Mouse (Mus musculus) forebrain, postnatal 0 days (tissue): Measurements from ENCODE around the gene Zfp398. TPM values are rescaled to one million over a fixed set of nuclear protein-coding genes. Genes with fewer than 3 reads are reported as not detected.

ENCODE experiments used
- ATAC-seq: fragments of 200-750 bp; cut with Nextera tagmentation; 2 replicates; pipeline ENCODE4 v1.8.0; 2017; ENCODE audit warnings: mild to moderate bottlenecking, moderate library complexity
- DNase-seq: peaks from one replicate; pipeline ENCODE4 v3.0.0-alpha.2; 2015
- H3K27ac ChIP-seq: fragments of 300-500 bp; sonication (generic); 2 replicates; pipeline ENCODE4 v1.5.1; 2014; ENCODE audit warnings: low read depth, mild to moderate bottlenecking, antibody characterized with exemption, low read length, moderate library complexity, mixed read lengths
- H3K27me3 ChIP-seq: fragments of 300-500 bp; sonication (generic); 2 replicates; pipeline ENCODE4 v1.6.1; 2014; ENCODE audit warnings: mild to moderate bottlenecking, low read length, mixed read lengths; ENCODE audit not compliant: insufficient read depth
- H3K36me3 ChIP-seq: fragments of 300-500 bp; sonication (generic); 2 replicates; pipeline ENCODE4 v1.6.1; 2014; ENCODE audit warnings: mild to moderate bottlenecking, moderate library complexity; ENCODE audit not compliant: insufficient read depth
- H3K4me1 ChIP-seq: fragments of 300-500 bp; sonication (generic); 2 replicates; pipeline ENCODE4 v1.6.1; 2014; ENCODE audit warnings: antibody characterized with exemption; ENCODE audit not compliant: insufficient read depth
- H3K4me2 ChIP-seq: fragments of 300-500 bp; sonication (generic); 2 replicates; pipeline ENCODE4 v1.6.1; 2014; ENCODE audit warnings: low read depth, mild to moderate bottlenecking, moderate library complexity
- H3K4me3 ChIP-seq: fragments of 300-500 bp; sonication (generic); 2 replicates; pipeline ENCODE4 v1.5.1; 2014; ENCODE audit warnings: low read depth, low read length, mixed read lengths
- H3K9ac ChIP-seq: fragments of 300-500 bp; sonication (generic); 2 replicates; pipeline ENCODE4 v1.6.1; 2014; ENCODE audit warnings: mild to moderate bottlenecking
- H3K9me3 ChIP-seq: fragments of 300-500 bp; sonication (generic); 2 replicates; pipeline ENCODE4 v1.6.1; 2016; ENCODE audit warnings: low read length
- CTCF ChIP-seq: sonication (generic); IDR thresholded peaks from 2 replicates; pipeline ENCODE4 v1.5.1; 2016; ENCODE audit warnings: antibody characterized with exemption, control low read depth, low read depth
- WGBS: fragments of 180-500 bp; shearing (Covaris S2); extraction: QIAGEN DNeasy Blood & Tissue Kit; methylation state at CpG from one replicate; pipeline ENCODE4 v1.1.7; 2014; 5-methylcytosine and 5-hydroxymethylcytosine counted together
- polyA plus RNA-seq: library from polyadenylated mRNA; unstranded; fragments of >200 nt; fragmentation: Nextera tagmentation; extraction: Ambion mirVana; gene quantifications from 2 replicates; pipeline ENCODE4 v1.2.1, GENCODE M21; 2015
- total RNA-seq: library from RNA; depleted of rRNA; stranded (reverse); fragments of >200 nt; gene quantifications from 2 replicates; pipeline ENCODE4 v1.2.3, GENCODE M21; 2014

Zfp398 gene
- total and polyA plus RNA-seq, 2 experiments from 2014 or later: 11.1 to 28.2 TPM

DNA sequence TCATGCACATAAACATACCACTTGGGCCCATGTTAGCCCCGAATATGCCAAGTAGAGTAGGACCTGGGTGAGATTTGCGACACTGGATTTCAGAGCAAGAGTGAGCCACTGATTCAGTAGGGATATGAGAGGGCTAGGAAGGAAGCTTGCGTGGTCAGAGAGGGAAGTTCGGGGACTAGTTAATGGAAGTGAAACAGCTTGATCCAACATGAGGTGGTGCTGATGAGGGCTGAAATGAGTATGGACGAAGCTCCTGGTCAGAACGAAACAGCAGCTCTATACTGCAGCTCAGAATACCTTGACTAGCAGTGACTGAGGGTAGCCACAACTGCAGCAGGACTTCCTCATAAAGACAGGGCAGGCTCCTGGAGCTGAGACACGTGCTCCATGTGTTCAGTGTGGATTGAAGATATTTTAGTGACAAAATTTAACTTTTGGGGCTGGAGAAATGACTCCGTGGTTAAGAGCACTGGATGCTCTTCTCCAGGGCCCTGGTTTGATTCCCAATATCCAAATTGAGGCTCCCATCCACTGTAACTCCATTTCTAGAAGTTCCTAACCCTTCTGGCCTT is 53.4 kb downstream of the Zfp398 start:
- no peak for ATAC-seq
- H3K4me2 ChIP-seq: no peak overlapping the region
- H3K9ac ChIP-seq: no peak overlapping the region

DNA sequence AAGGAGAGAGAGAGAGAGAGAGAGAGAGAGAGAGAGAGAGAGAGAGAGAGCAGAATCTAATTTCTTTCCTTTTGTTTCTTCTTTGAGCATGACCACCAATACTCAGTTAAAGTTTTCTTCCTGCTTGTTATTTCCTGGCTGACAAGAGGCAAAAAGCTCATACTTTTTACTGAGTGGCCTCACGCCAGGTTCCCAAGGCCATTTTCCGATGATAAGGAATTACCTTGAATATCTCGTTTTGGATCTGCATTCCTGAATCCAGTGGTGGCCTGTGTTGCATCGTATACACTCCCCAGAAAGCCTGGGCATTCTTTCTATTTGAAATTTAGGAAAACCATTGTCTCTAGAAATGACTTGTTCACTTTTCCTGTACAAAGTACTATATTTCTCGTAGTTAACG is 64.0 kb downstream of the Zfp398 start:
- Histone ChIP-seq H3K4me2 (no peak overlapping the region), H3K4me1 (no peaks in the 10 kb centered on the region), H3K27ac (no peak overlapping the region), H3K9ac (no peak overlapping the region), H3K36me3 (peaks cover 57% of the 10 kb centered on the region), H3K27me3 (no peaks in the 10 kb centered on the region), H3K9me3 (no peaks in the 10 kb centered on the region), H3K4me3 (no peak overlapping the region)
- DNase-seq: no peak
- no peak for ATAC-seq
- 95% methylated on average over 6 of the region's 6 CpGs for WGBS
- no peak for TF ChIP-seq CTCF

More for the DNA sequence above, 53.4 kb downstream of the Zfp398 start:
- no peaks in the 10 kb centered on the region for H3K9me3 ChIP-seq
- DNase-seq: no peak
- TF ChIP-seq CTCF: no peak
- peaks cover 73% of the 10 kb centered on the region for H3K36me3 ChIP-seq
- H3K27me3 ChIP-seq: no peaks in the 10 kb centered on the region
- no peaks in the 10 kb centered on the region for H3K4me1 ChIP-seq
- H3K4me3 ChIP-seq: no peak overlapping the region
- WGBS: 89% methylated on average over 8 of the region's 8 CpGs
- no peak overlapping the region for H3K27ac ChIP-seq

DNA sequence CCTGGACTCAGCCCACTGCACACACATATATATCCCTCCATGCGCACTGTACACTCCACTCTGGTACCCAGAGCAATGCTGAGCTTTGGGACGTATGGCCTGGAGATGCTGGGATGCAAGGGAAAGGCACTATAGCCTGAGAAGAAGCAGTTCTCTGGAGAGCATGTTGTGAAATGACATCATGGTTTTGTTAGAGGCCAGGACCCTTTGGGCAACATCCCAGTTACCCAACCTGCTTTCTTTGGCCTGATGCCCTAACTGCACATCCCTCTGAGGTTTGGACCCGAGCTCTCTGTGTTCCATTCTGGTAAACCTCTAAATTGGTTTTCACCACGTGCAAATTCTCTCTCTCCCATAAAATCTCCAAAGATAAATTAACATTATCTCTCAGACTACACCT is 68.1 kb downstream of the Zfp398 start:
- Histone ChIP-seq H3K27me3 (no peaks in the 10 kb centered on the region), H3K27ac (no peak overlapping the region), H3K36me3 (peaks cover 81% of the 10 kb centered on the region), H3K9ac (no peak overlapping the region), H3K4me3 (no peak overlapping the region), H3K4me2 (no peak overlapping the region), H3K4me1 (no peaks in the 10 kb centered on the region), H3K9me3 (no peaks in the 10 kb centered on the region)
- DNase-seq: no peak
- TF ChIP-seq CTCF: no peak
- ATAC-seq: no peak
- WGBS: 69% methylated on average over 4 of the region's 4 CpGs

DNA sequence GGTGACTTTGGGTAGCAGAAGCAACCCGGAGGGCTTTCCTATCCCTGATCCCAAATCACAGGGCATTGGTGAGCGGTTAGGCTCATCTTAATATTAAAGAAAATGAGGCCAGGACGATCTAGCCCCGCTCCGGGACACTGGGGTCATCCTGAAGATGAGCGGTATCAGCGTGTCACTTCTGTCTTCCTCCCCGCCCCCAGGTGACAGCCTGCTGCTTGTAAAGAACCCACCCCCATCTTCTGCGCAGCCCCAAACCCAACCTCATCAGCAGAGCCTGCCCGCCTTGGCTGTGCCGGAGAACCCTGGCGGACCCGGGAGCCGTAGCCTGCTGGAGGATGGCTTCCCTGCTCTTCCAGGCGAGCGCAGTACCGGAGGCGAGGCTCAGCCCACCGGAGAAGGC is 68.9 kb downstream of the Zfp398 start:
- H3K36me3 ChIP-seq: peaks cover 74% of the 10 kb centered on the region
- DNase-seq: no peak

DNA sequence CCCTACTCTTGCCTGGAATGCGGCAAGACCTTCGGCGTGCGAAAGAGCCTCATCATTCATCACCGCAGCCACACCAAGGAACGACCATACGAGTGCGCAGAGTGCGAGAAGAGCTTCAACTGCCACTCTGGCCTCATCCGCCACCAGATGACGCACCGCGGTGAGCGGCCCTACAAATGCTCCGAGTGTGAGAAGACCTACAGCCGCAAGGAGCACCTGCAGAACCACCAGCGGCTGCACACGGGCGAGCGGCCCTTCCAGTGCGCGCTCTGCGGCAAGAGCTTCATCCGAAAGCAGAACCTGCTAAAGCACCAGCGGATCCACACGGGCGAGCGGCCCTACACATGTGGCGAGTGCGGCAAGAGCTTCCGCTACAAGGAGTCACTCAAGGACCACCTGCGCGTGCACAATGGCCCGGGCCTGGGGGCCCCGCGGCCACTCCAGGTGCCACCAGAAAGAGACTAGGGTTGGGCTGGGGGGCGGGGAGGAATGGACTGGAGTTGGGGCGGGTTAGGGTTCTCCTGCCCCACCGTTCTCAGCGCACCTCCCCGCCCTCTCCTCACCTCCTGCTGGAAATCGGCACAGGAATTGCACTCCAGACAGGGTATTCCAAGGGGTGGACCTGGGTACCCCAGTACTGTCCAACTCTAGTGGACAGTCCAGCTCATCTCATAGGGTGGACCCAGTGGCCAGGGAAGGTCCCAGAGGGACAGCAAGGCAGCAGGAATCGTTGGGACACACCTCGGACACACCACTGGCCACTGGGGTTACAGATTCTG is 69.6 kb downstream of the Zfp398 start:
- Histone ChIP-seq H3K27me3 (no peaks in the 10 kb centered on the region), H3K27ac (no peak overlapping the region), H3K4me3 (no peak overlapping the region), H3K4me1 (no peaks in the 10 kb centered on the region), H3K9ac (no peak overlapping the region), H3K9me3 (no peaks in the 10 kb centered on the region), H3K36me3 (peaks cover 66% of the 10 kb centered on the region), H3K4me2 (no peak overlapping the region)
- WGBS: 55% methylated on average over 44 of the region's 44 CpGs
- TF ChIP-seq CTCF: no peak
- peak; percentile 6 for DNase-seq
- ATAC-seq: peak; percentile 15; the same call in 1 of the 2 replicates

More for the DNA sequence above, 68.9 kb downstream of the Zfp398 start:
- peak; percentile 34; the same call in 1 of the 2 replicates for ATAC-seq
- WGBS: 53% methylated on average over 19 of the region's 19 CpGs
- H3K9ac ChIP-seq: no peak overlapping the region
- no peak overlapping the region for H3K4me2 ChIP-seq
- TF ChIP-seq CTCF: no peak
- H3K9me3 ChIP-seq: no peaks in the 10 kb centered on the region
- H3K4me3 ChIP-seq: no peak overlapping the region
- no peaks in the 10 kb centered on the region for H3K4me1 ChIP-seq
- H3K27me3 ChIP-seq: no peaks in the 10 kb centered on the region
- H3K27ac ChIP-seq: no peak overlapping the region

DNA sequence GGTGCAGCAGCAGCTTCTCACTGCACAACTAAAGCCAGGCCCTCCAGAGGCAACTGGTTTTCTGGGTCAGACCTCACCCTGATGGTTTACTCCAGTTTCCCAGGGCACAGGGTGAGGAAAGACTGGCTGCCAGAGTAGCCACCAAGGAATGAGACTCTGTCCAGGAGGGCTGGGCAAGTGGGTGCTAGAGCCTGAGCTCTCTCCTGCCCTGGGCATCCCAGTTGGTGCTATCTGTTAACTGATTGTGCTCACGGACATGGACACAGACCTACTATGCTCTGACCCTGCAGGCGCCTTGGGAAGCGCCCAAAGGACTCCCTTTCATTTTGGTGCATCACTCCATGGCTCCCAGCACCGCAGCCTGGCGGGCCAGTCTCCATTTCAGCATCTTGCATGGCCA is 70.9 kb downstream of the Zfp398 start:
- no peak overlapping the region for H3K4me2 ChIP-seq
- no peak overlapping the region for H3K9ac ChIP-seq
- H3K9me3 ChIP-seq: no peaks in the 10 kb centered on the region
- H3K27me3 ChIP-seq: no peaks in the 10 kb centered on the region
- H3K27ac ChIP-seq: no peak overlapping the region
- DNase-seq (no peak), ATAC-seq (no peak)
- H3K4me3 ChIP-seq: no peak overlapping the region
- WGBS: 98% methylated on average over 5 of the region's 5 CpGs
- H3K36me3 ChIP-seq: peaks cover 54% of the 10 kb centered on the region
- no peaks in the 10 kb centered on the region for H3K4me1 ChIP-seq
- no peak for TF ChIP-seq CTCF

DNA sequence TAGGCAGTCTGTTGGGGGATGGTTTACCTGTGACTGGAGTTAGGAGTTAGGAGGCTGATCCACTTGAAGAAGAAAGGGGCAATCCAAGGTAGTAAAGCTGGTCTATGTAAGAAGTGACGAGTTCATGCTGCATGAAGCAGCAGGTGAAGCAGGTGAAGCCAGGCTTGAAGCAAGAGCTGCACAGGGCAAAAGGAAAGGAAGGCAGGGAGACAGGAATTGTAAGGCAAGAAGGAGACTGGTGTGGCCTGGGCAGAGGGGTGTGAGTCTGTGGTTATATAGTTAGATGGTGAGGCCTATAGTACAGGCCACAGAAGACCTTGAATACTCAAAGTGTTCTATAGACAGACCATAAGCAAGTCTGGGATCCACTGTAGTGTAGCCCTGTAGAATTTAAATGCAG is 73.5 kb downstream of the Zfp398 start:
- Histone ChIP-seq H3K27ac (no peak overlapping the region), H3K4me3 (no peak overlapping the region), H3K9me3 (no peaks in the 10 kb centered on the region), H3K9ac (no peak overlapping the region), H3K4me2 (no peak overlapping the region), H3K27me3 (no peaks in the 10 kb centered on the region), H3K4me1 (no peaks in the 10 kb centered on the region), H3K36me3 (peaks cover 33% of the 10 kb centered on the region)
- DNase-seq: no peak
- TF ChIP-seq CTCF: no peak
- WGBS: 86% methylated on average over 1 of the region's 1 CpGs
- ATAC-seq: no peak
